Mouse (Mus musculus) embryonic fibroblast, embryonic 13.5 days (primary cell): Measurements from ENCODE around the gene Slc7a1.

ENCODE experiments used
- CTCF ChIP-seq: IDR thresholded peaks from 2 replicates; pipeline ENCODE4 v1.5.1; 2011; ENCODE audit warnings: mild to moderate bottlenecking, control low read depth, low read length, moderate library complexity, borderline replicate concordance; ENCODE audit not compliant: insufficient read depth
- POLR2A ChIP-seq: IDR thresholded peaks from 2 replicates; pipeline ENCODE4 v1.6.1; 2011; ENCODE audit warnings: low read depth, mild to moderate bottlenecking, control low read depth, low read length, moderate library complexity

- TF ChIP-seq POLR2A: no peak
- peak; percentile 31; the same call in 1 of the 2 replicates for TF ChIP-seq CTCF
Measured at GRCm38 (mm10) chr5:148387820-148388219, 11.9 kb downstream of the Slc7a1 start.
